Mouse (Mus musculus) cerebellum, postnatal 4 days (tissue): ENCODE measurements around the gene Grin2d.

Experiments
- DNase-seq, 2 experiments: peaks; one replicate each; pipeline ENCODE4 v3.0.0; 2022; ENCODE audit warnings: low spot score in 2 of 2, mixed read lengths in 1 of 2

Grin2d gene

DNA sequence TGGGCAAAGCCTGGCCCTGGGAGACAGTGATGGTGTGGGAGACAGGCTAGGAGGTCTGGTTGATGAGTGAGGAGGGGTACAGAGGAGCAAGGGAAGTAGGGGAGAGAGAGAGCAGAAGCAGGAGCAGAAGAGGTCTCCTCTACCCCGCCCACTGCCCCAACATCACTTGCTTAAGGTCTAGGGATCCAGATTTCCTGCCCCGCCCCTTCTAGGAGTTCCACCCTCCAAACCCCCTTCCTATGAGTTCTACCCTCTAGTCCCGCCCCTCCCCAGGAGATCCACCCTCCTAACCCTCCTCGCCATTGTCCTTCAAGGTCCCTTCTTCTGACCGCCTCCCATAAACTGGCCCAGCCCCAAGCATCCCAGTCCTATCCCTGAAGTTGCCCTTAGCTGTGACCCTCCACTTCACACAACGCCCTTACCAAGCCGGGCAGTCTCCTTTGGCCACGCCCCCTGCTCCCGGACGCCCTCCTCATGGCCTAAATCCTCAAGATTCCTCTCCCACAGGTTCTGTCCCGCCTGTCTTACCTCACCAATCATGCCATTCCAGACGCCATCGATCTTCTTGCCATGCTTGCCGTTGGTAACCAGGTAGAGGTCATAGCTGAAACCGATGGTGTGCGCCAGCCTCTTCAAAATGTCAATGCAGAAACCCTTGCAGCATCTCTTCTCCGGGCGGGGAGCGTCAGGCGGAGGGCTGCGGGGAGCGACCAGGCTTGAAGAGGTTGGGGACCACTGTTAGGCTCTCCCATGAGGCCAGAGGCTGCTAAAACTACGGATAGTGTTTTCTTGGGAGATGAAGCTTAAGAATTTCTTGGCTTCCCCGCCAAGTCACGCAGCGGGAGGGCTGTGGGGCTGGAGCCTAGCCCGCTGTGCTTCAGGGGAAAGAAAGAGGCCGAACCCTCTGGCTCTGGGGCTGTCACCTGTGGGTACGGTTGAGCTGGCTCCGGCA lies 21.0 kb downstream of the Grin2d start:
- DNase-seq: no peak

DNA sequence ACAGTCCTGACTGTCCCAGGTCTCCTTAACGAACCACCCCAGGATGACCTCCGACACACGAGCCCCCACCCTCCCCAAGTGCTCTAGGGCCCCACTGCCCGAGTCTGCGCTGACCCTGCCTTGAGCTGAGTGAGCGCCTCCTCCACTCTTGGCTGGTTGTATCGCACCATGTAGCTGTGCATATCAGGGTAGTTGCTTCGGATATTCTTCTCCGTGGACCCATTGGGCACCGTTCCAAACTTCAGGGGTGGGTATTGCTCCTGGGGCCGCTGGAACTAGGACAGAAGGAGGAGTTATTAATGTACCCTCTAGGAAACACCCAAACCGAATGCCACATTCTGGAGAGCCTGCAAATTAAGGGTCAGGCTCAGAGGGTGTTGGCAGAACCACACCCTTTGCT lies 25.1 kb downstream of the Grin2d start:
- no peak for DNase-seq

GRCm38 (mm10) chr7:45850661-45851060 lies 27.5 kb downstream of the Grin2d start:
- DNase-seq: no peak

DNA sequence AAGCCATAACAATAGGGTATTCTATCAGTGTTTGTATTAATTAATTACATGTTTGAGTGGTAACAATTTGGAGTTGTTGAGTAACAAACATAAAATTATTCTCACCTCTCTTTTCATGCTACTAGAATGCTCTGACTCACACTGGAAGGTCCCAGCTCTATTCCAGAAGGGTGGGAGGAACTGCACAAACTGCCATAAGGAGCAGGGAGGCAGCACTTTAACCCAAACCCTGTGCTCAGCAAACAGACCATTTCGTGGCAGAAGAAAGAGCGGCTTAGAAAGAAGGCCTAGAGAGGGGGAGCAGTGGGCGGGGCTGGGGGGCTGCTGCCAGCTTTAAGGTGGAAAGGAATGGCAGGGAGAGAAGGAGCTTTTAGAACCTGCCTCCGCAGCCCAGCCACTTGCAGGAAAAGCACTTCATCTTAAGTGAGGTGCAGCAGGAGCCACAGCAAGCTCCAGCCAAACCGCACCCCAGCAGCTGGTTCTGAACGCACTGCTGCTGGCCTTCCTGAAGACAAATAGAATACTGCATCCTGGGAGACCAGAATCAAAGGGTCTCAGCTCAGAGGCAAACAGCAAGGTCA lies 29.6 kb downstream of the Grin2d start:
- DNase-seq: no peak

- no peak for DNase-seq
Measured at GRCm38 (mm10) chr7:45842950-45843744, 35.0 kb downstream of the Grin2d start.

GRCm38 (mm10) chr7:45833924-45834323 lies 44.3 kb downstream of the Grin2d start:
- DNase-seq: no peak

DNA sequence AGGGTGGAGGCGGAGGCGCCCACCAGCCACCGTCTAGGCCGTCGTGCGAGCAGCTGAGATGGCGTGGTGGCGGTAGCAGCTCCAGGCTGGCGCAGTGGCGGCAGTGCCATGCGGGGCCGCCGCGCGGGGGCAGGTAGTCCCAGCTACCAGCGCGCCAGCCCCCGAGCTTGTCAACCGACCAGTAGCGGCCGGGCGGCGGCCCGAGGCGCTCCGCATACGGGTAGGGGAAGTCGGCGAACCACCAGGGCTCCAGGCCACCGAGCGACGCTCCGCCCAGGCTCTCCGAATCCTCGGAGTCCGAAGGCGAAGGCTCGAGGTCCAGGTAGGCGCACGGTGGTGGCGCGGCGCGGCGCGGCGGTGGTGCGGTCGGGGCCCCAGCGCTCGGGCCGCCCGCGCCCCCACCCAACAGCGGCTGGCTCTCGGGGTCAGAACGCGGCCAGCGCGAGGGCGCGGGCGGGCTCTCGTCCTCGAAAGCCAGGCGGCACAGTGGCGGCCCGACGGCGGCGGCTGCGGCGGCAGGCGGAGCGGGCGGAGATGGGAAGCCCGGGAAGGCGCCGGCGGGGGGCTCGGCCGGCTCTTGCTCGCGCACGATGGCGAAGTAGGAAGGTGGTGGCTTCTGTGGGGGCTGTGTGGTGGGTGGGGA lies 44.9 kb downstream of the Grin2d start:
- no peak for DNase-seq

DNA sequence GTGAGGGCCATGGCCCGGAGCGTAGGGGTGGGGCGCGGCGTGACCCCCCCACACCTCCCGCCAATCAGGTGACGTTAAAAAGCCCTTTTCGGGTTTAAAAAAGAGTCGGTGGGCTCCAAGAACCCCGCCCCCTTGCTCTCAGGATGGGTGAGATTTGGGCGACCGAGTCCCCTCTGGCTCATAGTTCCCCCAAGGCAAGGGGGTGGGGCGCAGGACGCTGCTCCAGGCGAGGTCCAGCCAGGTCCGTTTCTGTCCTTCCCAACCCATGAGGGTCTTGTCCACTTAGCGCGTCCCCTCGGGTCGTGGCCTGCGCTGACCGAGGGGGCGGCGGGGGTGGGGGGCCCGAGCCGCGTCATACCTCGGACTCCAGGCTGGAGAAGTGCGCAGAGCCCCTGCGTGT lies 45.8 kb downstream of the Grin2d start:
- DNase-seq: no peak

DNA sequence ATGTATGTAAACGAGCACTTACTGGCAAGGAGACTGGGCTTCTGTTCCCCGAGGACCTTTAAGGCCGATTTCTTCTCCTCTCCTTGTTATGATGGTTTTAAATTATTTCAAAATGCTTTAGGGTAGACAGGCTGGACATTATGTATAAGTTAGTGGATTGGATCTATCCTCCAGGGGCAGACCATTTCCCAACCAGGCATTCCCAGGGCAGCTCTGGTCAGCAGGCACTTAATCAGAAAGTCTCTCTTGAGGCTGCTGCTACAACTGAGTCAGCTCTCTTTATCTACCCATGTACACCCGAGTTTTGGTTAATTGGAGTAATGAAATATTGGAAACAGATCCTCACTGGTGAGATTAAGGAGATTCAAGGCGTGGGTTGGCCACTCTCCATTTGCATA lies 47.1 kb downstream of the Grin2d start:
- no peak for DNase-seq

GRCm38 (mm10) chr7:45830427-45831127 lies 47.6 kb downstream of the Grin2d start, which contains the start of gene Grwd1:
Gene Grwd1 (minus strand): TSS chr7:45830944.
- DNase-seq: peak; percentile 63 to 78

DNA sequence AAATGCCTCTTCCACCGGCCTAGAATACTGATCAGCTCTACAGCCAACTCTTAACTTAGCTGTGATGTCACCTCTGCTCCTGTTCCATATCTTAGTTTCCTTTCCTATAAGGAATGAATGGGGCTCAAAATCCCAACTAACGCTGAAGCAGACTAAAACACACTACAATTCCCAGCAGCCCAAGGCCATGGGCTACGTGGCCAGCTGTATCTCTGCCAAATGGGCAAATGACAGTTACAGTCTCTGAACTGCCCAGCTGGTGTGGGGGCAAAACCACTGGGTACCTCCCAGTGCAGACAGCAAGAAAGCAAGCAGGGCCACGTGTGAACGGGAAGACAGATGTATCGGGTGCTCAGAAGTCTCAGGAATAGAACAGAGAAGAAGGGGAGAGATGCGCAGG lies 51.5 kb downstream of the Grin2d start:
- no peak for DNase-seq

GRCm38 (mm10) chr7:45824598-45824997 lies 53.6 kb downstream of the Grin2d start, which contains the start of gene Kcnj14:
Gene Kcnj14 (minus strand): TSS chr7:45824782.
- no peak for DNase-seq

GRCm38 (mm10) chr7:45820913-45821312 lies 57.3 kb downstream of the Grin2d start:
- DNase-seq: no peak

DNA sequence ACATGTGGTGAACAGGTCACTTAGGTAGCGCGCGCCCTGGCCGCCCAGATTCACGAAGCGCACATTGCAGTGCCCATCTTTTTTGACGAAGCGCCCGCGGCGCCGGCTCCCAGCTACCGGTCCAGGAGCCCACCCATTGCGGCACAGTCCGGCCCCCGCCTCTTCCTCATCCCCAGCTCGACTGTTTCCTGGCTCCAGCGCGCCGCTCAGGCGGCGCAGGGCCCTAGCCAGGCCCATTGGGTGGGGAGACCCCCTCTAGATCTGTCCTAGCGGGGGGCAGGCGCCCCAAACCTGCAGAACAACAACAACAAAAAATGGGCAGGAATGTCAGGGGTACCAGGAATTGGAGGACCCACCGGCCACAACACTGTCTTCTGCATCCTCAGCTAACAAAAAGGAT lies 58.3 kb downstream of the Grin2d start:
- no peak for DNase-seq

DNA sequence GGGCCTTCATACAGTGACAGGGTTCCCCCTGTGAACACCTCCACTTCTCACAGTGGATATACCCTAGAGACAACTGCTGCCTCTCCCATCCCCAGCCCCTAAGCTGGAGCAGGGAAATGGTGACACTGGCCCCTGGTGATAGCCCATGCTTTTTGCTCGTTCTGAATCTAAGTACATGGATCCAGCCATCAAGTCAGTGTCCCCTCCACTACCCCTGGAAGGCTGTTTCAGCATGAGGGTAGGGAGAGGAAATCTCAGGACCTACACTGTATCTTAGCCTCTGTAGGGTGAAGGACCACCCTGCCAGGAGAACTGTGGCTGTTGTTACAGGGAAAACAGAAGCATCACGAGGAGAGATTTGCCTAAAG lies 62.2 kb downstream of the Grin2d start:
- no peak for DNase-seq

- no peak for DNase-seq
Measured at GRCm38 (mm10) chr7:45815323-45815983, 62.7 kb downstream of the Grin2d start.

DNA sequence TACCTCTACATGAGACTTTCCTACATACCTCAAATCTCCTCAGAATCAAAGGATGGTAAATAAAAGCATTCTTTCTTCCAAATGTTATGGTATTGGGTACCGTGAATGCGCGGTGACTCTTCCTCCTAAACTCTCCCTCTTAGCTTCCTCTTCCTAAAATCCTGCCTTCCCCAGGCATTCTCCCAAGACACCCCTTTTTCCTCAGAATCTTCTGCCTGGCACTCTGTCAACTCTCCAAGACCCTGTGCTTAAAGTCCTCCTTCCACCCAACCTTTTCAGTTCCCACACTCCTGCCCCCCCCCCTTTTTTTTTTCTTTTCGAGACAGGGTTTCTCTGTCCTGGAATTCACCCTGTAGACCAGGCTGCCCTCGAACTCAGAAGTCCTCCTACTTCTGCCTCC lies 63.3 kb downstream of the Grin2d start:
- DNase-seq: no peak

GRCm38 (mm10) chr7:45813787-45814779 lies 64.1 kb downstream of the Grin2d start, which contains the start of gene Cyth2:
Gene Cyth2 (minus strand): TSS chr7:45814581.
- peak; percentile 96 to 98 for DNase-seq

GRCm38 (mm10) chr7:45812921-45813320 lies 65.3 kb downstream of the Grin2d start:
- DNase-seq: no peak
